Mouse (Mus musculus) heart, embryonic 10.5 days (tissue): Measurements from ENCODE around the gene Idi2. TPM values are rescaled to one million over a fixed set of nuclear protein-coding genes. Genes with fewer than 3 reads are reported as not detected.

Experiments
- microRNA-seq: library from miRNA; unstranded; fragments of <30 nt; microRNA quantifications from one replicate; pipeline ENCODE4, GENCODE M21; 2017
- polyA plus RNA-seq: library from polyadenylated mRNA; unstranded; fragments of >200 nt; fragmentation: Nextera tagmentation; extraction: Ambion mirVana; gene quantifications from 2 replicates; pipeline ENCODE4 v1.2.1, GENCODE M21; 2016

Gene Idi2
- polyA plus RNA-seq, 1 experiment from 2014 or later = not detected

Small RNAs within 50 kb of the gene (microRNA-seq; reads per million reads assigned to microRNA genes)
- gene Gm22750 = not detected

Other genes with a start within 250 kb of the Idi2 start
- gene Wdr37, start 81.0 kb upstream of the Idi2 start, polyA plus RNA-seq = 20.2 and 21.4 TPM in 2 replicates
- 76.6 and 85.3 TPM in 2 replicates for gene Idi1, start 67.4 kb upstream of the Idi2 start, polyA plus RNA-seq
- not detected in 2 replicates for gene Gm9745, start 4.6 kb upstream of the Idi2 start, polyA plus RNA-seq
- gene Gtpbp4, start 43.2 kb downstream of the Idi2 start, polyA plus RNA-seq = 65.5 and 87.9 TPM in 2 replicates
- 29.3 and 32.1 TPM in 2 replicates for gene Larp4b, start 141.0 kb downstream of the Idi2 start, polyA plus RNA-seq